Mouse (Mus musculus): ENCODE results near the gene Prune1. TPM values are rescaled to one million over a fixed set of nuclear protein-coding genes. Genes with fewer than 3 reads are reported as not detected.
A peak's percentile ranks its signal among the peaks of the same experiment; 100 is the strongest.
"Not testable (repeated sequence)": the region's sequence is repeated elsewhere in the genome, so short reads cannot be mapped to it uniquely, and the experiment has no call there.

The Prune1 gene
- total RNA-seq, 2 experiments from 2014 or later: 33.2 to 36.3 TPM

- DNase-seq: no peak
These were observed 46.2 kb downstream of the Prune1 start for GRCm38 (mm10) chr3:95235386-95236301.

- DNase-seq: no peak
These were observed 48.4 kb downstream of the Prune1 start for GRCm38 (mm10) chr3:95233303-95233980.

GRCm38 (mm10) chr3:95232771-95233170, 49.1 kb downstream of the Prune1 start:
- DNase-seq: no peak

- no peak for DNase-seq
These were observed 50.3 kb downstream of the Prune1 start, which contains the start of gene Mllt11 for GRCm38 (mm10) chr3:95231298-95232221. Gene Mllt11, minus strand, starts transcription at chr3:95232171.

- no peak for DNase-seq
These were observed 51.2 kb downstream of the Prune1 start for GRCm38 (mm10) chr3:95230495-95231297.

GRCm38 (mm10) chr3:95229781-95230494, 51.9 kb downstream of the Prune1 start:
- DNase-seq: peak; percentile 67

- DNase-seq: peak; percentile 42
These were observed 52.7 kb downstream of the Prune1 start for GRCm38 (mm10) chr3:95228894-95229780.

- DNase-seq: peak; percentile 88
These were observed 53.6 kb downstream of the Prune1 start, which contains the start of gene Cdc42se1 for GRCm38 (mm10) chr3:95228148-95228893. Gene Cdc42se1, plus strand, starts transcription at chr3:95228732.

GRCm38 (mm10) chr3:95227214-95227613, 54.7 kb downstream of the Prune1 start:
- DNase-seq: no peak

- DNase-seq: no peak
These were observed 57.6 kb downstream of the Prune1 start for GRCm38 (mm10) chr3:95224295-95224694.

GRCm38 (mm10) chr3:95223041-95223440, 58.8 kb downstream of the Prune1 start:
- DNase-seq: no peak

- DNase-seq: no peak
These were observed 63.3 kb downstream of the Prune1 start for GRCm38 (mm10) chr3:95218466-95219137.

GRCm38 (mm10) chr3:95217255-95218134, 64.4 kb downstream of the Prune1 start, which contains the start of gene Gabpb2:
Gene Gabpb2, minus strand, starts transcription at chr3:95217916.
- peak; percentile 99 for DNase-seq

- no peak for DNase-seq
These were observed 65.1 kb downstream of the Prune1 start for GRCm38 (mm10) chr3:95216655-95217254.

GRCm38 (mm10) chr3:95213609-95213975, 68.3 kb downstream of the Prune1 start:
- no peak for DNase-seq

- DNase-seq: not testable (repeated sequence)
These were observed 68.8 kb downstream of the Prune1 start for GRCm38 (mm10) chr3:95212889-95213608.

Data from heart, postnatal 4 days (tissue).